33 mouse cellular contexts compared by ENCODE assay signal in the genomic region with DNA sequence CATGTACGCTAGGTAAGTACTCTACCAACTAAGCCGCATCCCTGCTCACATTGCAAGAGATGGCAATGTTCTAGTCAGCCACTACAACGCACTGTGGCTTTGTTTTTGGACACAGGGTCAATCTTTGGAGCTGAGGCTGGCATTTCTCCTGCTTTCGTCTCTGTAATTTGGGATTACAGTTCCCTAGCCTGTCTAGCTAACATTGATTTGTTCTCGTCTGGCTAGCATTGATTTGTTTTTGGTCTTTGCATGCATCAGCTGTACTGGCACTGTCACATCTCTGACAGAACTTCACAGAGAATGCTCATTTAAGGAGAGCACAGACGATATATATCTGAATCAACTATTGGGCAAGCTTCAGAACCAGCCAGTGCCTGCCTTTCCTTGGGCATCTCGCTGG.
"Had no signal": no experiment of that assay in that cellular context is flagged by ENCODE, and none has a peak within 500 bp of the region (broad histone marks: within the 10 kb centered on the region; RNA-seq: fewer than 3 reads in every experiment).

No protein-coding gene starts in this region.

- H3K4me1 ChIP-seq: heart, embryonic 12.5 days; heart, embryonic 15.5 days; hindbrain, embryonic 10.5 days; hindbrain, embryonic 12.5 days; hindbrain, embryonic 13.5 days; hindbrain, embryonic 15.5 days; intestine, embryonic 15.5 days; kidney, embryonic 15.5 days had no signal

- H3K27me3 ChIP-seq: heart, embryonic 12.5 days; heart, embryonic 13.5 days; heart, embryonic 15.5 days; hindbrain, embryonic 12.5 days; hindbrain, embryonic 13.5 days; hindbrain, embryonic 15.5 days; intestine, embryonic 15.5 days; kidney, embryonic 15.5 days had no signal

- H3K4me2 ChIP-seq: heart, embryonic 11.5 days; heart, embryonic 12.5 days; heart, embryonic 13.5 days; heart, embryonic 15.5 days; hindbrain, embryonic 12.5 days; hindbrain, embryonic 13.5 days; hindbrain, embryonic 14.5 days; hindbrain, embryonic 15.5 days; intestine, embryonic 15.5 days; kidney, embryonic 15.5 days had no signal

- ATAC-seq: hindbrain, embryonic 16.5 days; hindbrain, postnatal 0 days; inflammation-experienced regulatory T-cells, adult 6 months; intestine, embryonic 15.5 days; intestine, embryonic 16.5 days; intestine, postnatal 0 days had no signal

- DNase-seq: heart, postnatal 10 days; heart, postnatal 14 days; heart, postnatal 36 days; kidney, adult 11 months; kidney, adult 18-20 months; kidney, adult 2 months; kidney, adult 8-10 months; kidney, adult 9 months; kidney, postnatal 10 days; kidney, postnatal 14 days; kidney, postnatal 25 days; kidney, postnatal 36 days; kidney, postnatal 4 days; layer of hippocampus, adult 9-11 months; layer of hippocampus, postnatal 36 days had no signal

- H3K4me3 ChIP-seq: heart, embryonic 12.5 days; heart, embryonic 13.5 days; heart, embryonic 15.5 days; hindbrain, embryonic 10.5 days; hindbrain, embryonic 12.5 days; hindbrain, embryonic 13.5 days; hindbrain, embryonic 15.5 days; intestine, embryonic 15.5 days; kidney, embryonic 15.5 days; layer of hippocampus, adult 2 months had no signal

- H3K27ac ChIP-seq: heart, embryonic 13.5 days; heart, embryonic 15.5 days; hindbrain, embryonic 10.5 days; hindbrain, embryonic 12.5 days; hindbrain, embryonic 13.5 days; hindbrain, embryonic 14.5 days; hindbrain, embryonic 15.5 days; hindbrain, postnatal 0 days; intestine, embryonic 15.5 days; kidney, embryonic 15.5 days; kidney, postnatal 0 days; layer of hippocampus, adult 2 months had no signal

- H3K9me3 ChIP-seq: heart, embryonic 12.5 days; heart, embryonic 13.5 days; heart, embryonic 15.5 days; hindbrain, embryonic 10.5 days; hindbrain, embryonic 12.5 days; hindbrain, embryonic 13.5 days; hindbrain, embryonic 15.5 days; intestine, embryonic 15.5 days; kidney, embryonic 15.5 days had no signal

- H3K9ac ChIP-seq: heart, embryonic 12.5 days; heart, embryonic 13.5 days; heart, embryonic 15.5 days; hindbrain, embryonic 12.5 days; hindbrain, embryonic 13.5 days; hindbrain, embryonic 14.5 days; hindbrain, embryonic 15.5 days; intestine, embryonic 15.5 days; kidney, embryonic 15.5 days had no signal
